Mouse (Mus musculus) left cerebral cortex, postnatal 14 days (tissue): ENCODE measurements at regions not wholly inside any gene's neighbourhood (a gene's known extent, or its start where the extent isn't known, plus 50 kb on each side); places are given as distances from the start of the nearest gene placed in this dataset.
A peak's percentile ranks its signal among the peaks of the same experiment; 100 is the strongest.
"Not testable (repeated sequence)": the region's sequence is repeated elsewhere in the genome, so short reads cannot be mapped to it uniquely, and the experiment has no call there.

Source experiments
- DNase-seq, 2 experiments: peaks; one replicate each; pipeline ENCODE4 v3.0.0; 2021 to 2022; ENCODE audit warnings: low spot score in 2 of 2, mixed read lengths in 1 of 2
- intact Hi-C: fragments of 180-260 bp; cut with DNase I; formaldehyde crosslinking; loops from one replicate; pipeline ENCODE4 v1.15.1; 2025

- peak in 1 of 2 experiments; percentile 0 for DNase-seq
- intact Hi-C loops = not testable (repeated sequence)
Measured at GRCm38 (mm10) chrX:170735786-170736185, 63.3 kb downstream of the Asmt start.

GRCm38 (mm10) chrX:170753507-170754256, 81.2 kb downstream of the Asmt start:
- intact Hi-C loops, DNase-seq: not testable (repeated sequence)
